Mouse (Mus musculus): ENCODE measurements around the gene Maml2. TPM values are rescaled to one million over a fixed set of nuclear protein-coding genes. Genes with fewer than 3 reads are reported as not detected.

The Maml2 gene
- polyA plus RNA-seq, 1 experiment, result 0.02 TPM

DNA sequence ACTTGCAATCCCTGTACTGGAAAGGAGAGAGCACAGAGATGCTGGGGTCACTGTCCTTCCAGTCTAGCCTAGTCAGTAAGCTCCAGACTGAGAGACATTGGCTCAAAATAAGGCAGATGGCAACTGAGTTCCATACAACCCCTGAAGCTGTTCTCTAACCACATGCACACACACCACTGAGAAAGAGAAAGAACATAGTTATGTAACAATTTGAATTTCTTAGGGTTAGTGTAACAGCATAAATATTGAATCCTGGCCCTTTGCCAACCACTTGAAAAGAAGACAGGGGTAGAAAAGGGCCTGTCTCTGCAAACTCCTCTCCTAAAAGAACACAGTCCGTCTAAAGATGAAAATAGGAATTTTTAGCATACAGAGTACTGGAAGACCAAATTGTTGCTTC is 161.6 kb downstream of the Maml2 start:
- TF ChIP-seq TAL1 (IDR thresholded peaks at IDR 0.05; ENCODE audit: low read length) (no peak), GATA1 (IDR thresholded peaks at IDR 0.05; ENCODE audit: low read length) (no peak)
- no peaks in the 10 kb centered on the region for H3K9me3 ChIP-seq (ENCODE audit: control insufficient read depth, low read length)
- H3K27me3 ChIP-seq (ENCODE audit: control insufficient read depth), result no peaks in the 10 kb centered on the region
- no peaks in the 10 kb centered on the region for H3K4me1 ChIP-seq (ENCODE audit: control insufficient read depth)
- H3K4me3 ChIP-seq (replicated peaks), result no peak overlapping the region
- H3K36me3 ChIP-seq (ENCODE audit: control insufficient read depth), result no peaks in the 10 kb centered on the region

DNA sequence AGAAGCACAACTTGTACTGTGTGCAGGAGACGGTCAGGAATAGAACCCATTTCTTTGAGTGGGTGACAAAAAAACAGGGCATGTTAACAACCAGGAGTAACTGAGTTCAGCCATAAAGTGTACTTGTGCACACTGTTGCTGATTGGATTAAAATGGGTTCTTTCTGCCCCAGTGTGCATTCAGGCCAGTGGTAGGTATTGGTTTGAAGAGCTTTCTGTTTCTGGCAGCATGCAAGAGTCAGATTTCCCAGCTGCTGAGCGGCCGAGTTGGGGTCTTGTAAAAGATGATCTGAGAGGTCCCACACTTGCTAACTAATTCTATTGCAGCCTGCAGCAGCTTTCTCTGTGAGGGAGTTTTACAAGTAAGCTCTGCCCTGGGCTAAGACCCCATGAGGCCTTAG is 162.3 kb downstream of the Maml2 start:
- Histone ChIP-seq H3K4me3 (replicated peaks) (no peak overlapping the region), H3K9me3 (ENCODE audit: control insufficient read depth, low read length) (no peaks in the 10 kb centered on the region), H3K27me3 (ENCODE audit: control insufficient read depth) (no peaks in the 10 kb centered on the region), H3K4me1 (ENCODE audit: control insufficient read depth) (no peaks in the 10 kb centered on the region), H3K36me3 (ENCODE audit: control insufficient read depth) (no peaks in the 10 kb centered on the region)
- TF ChIP-seq TAL1 (IDR thresholded peaks at IDR 0.05; ENCODE audit: low read length), result no peak

DNA sequence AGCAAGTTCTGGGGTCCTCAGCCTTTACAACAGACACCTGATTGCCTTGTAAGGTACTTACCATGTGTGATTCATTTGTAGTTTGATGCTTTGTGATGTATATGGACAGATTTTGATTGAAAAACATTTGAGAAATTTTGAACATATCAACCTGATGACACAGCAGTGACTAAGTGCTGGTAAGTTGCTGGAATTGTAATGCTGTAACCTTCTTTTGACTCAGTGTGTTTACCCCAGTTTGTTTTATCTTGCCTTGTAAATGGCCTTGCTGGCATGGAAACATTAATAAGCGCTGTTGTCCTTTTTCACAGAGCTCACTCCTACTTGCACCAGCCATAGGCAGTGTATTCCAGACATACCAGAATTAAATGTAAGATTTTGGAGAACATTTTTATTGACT is 163.2 kb downstream of the Maml2 start:
- H3K4me1 ChIP-seq (ENCODE audit: control insufficient read depth), result no peaks in the 10 kb centered on the region
- no peaks in the 10 kb centered on the region for H3K36me3 ChIP-seq (ENCODE audit: control insufficient read depth)
- no peaks in the 10 kb centered on the region for H3K9me3 ChIP-seq (ENCODE audit: control insufficient read depth, low read length)
- H3K27me3 ChIP-seq (ENCODE audit: control insufficient read depth), result no peaks in the 10 kb centered on the region
- no peak overlapping the region for H3K4me3 ChIP-seq (replicated peaks)
- no peak for TF ChIP-seq TAL1 (IDR thresholded peaks at IDR 0.05; ENCODE audit: low read length)

DNA sequence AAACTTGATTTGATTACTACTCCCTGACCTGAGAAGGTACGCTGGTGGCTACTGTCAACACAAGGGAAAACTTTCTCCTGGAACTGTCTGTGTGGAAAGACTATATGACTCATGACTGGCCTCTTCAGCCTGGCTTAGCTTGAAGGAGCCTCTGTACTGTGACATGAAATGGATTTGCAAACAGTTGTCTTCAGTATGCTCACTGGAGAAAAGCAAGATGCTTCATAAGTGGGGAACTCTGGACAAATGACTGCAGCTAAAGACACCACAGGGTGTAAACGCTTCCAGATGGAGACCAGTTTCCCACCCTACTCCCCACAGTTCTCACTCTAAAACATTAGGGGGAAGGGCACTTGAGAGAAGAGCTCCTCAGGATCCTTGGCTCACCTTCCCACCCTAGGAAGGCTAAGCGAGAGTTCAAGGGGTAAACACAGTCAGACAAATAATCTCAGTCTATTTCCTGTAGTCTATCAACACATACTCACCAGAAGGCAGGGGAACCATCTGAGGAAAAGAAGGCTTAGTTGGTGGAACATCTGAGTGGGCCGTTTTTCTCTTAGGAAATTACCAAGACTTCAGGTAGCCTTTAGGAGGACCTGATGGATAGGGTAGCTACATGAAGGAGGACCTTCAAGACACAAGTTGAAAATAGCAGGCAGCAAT is 167.7 kb downstream of the Maml2 start:
- H3K36me3 ChIP-seq (ENCODE audit: control insufficient read depth), result no peaks in the 10 kb centered on the region
- no peaks in the 10 kb centered on the region for H3K4me1 ChIP-seq (ENCODE audit: control insufficient read depth)
- no peaks in the 10 kb centered on the region for H3K27me3 ChIP-seq (ENCODE audit: control insufficient read depth)
- TF ChIP-seq TAL1 (IDR thresholded peaks at IDR 0.05; ENCODE audit: low read length), result no peak
- no peak for TF ChIP-seq GATA1 (IDR thresholded peaks at IDR 0.05; ENCODE audit: low read length)
- no peak overlapping the region for H3K4me3 ChIP-seq (replicated peaks)
- no peaks in the 10 kb centered on the region for H3K9me3 ChIP-seq (ENCODE audit: control insufficient read depth, low read length)

DNA sequence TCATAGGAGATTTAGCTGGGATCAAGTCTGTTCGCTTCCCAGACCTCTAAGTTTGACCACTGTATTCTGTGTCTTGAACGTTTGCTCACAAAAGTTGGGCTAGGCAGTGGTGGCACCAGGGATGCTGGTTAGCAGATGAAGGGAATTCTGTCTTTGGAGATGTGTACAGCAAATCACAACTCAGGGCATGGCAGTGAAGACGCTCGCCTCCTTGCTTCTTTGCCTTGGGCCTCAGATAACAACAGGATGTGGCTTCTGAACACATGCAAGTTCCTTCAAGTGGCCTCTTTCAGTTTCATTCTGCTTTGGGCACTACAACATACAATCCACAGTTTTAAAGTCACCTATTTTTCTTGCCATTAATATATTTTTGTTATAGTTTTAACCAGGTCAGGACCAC is 168.6 kb downstream of the Maml2 start:
- no peaks in the 10 kb centered on the region for H3K36me3 ChIP-seq (ENCODE audit: control insufficient read depth)
- no peaks in the 10 kb centered on the region for H3K27me3 ChIP-seq (ENCODE audit: control insufficient read depth)
- H3K4me1 ChIP-seq (ENCODE audit: control insufficient read depth), result no peaks in the 10 kb centered on the region
- H3K4me3 ChIP-seq (replicated peaks), result no peak overlapping the region
- H3K9me3 ChIP-seq (ENCODE audit: control insufficient read depth, low read length), result no peaks in the 10 kb centered on the region
- TF ChIP-seq GATA1 (IDR thresholded peaks at IDR 0.05; ENCODE audit: low read length), result no peak
- no peak for TF ChIP-seq TAL1 (IDR thresholded peaks at IDR 0.05; ENCODE audit: low read length)

DNA sequence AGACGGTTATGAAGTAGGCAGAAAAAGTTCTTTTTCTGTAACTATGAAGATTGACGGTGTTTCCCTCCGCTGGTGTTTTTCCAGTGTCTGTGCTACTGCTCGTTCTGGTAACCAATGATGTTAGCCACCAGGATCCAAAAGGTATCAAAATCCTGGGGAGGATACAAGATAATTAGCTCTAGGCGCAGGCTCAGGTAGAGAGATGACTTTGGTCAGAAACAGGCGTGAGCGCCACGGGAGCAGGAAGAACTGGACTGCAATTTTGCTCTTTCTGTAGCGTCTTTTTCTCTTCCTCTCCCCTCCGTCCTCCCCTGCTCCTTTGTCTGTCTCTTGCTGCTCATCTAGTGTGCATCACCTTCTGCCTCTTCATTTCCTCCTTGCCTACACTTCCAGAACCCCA is 169.1 kb downstream of the Maml2 start:
- H3K27me3 ChIP-seq (ENCODE audit: control insufficient read depth), result no peaks in the 10 kb centered on the region
- no peaks in the 10 kb centered on the region for H3K4me1 ChIP-seq (ENCODE audit: control insufficient read depth)
- H3K4me3 ChIP-seq (replicated peaks), result no peak overlapping the region
- TF ChIP-seq TAL1 (IDR thresholded peaks at IDR 0.05; ENCODE audit: low read length) (no peak), GATA1 (IDR thresholded peaks at IDR 0.05; ENCODE audit: low read length) (no peak)
- H3K36me3 ChIP-seq (ENCODE audit: control insufficient read depth), result no peaks in the 10 kb centered on the region
- no peaks in the 10 kb centered on the region for H3K9me3 ChIP-seq (ENCODE audit: control insufficient read depth, low read length)

DNA sequence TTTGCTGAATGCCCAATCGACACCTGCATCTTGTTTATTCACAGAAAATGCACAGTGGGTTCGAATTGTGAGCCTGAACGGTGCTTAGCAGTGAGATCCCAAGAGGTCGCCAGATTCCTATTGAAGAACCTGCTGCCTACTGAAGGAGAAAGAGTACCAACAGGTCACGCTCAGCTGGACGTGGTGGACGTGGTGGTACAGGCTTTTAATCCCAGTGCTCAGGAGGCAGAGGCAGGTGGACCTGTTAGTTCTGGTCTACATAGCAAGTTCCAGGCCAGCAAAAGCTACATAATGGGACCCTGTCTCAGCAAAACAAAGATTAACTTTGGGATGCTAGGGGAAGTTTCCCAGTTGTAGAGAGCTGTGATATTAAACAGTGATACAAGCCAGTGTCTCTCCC is 170.0 kb downstream of the Maml2 start:
- Histone ChIP-seq H3K9me3 (ENCODE audit: control insufficient read depth, low read length) (no peaks in the 10 kb centered on the region), H3K4me3 (replicated peaks) (no peak overlapping the region), H3K36me3 (ENCODE audit: control insufficient read depth) (no peaks in the 10 kb centered on the region), H3K4me1 (ENCODE audit: control insufficient read depth) (no peaks in the 10 kb centered on the region), H3K27me3 (ENCODE audit: control insufficient read depth) (no peaks in the 10 kb centered on the region)
- TF ChIP-seq GATA1 (IDR thresholded peaks at IDR 0.05; ENCODE audit: low read length) (no peak), TAL1 (IDR thresholded peaks at IDR 0.05; ENCODE audit: low read length) (no peak)

DNA sequence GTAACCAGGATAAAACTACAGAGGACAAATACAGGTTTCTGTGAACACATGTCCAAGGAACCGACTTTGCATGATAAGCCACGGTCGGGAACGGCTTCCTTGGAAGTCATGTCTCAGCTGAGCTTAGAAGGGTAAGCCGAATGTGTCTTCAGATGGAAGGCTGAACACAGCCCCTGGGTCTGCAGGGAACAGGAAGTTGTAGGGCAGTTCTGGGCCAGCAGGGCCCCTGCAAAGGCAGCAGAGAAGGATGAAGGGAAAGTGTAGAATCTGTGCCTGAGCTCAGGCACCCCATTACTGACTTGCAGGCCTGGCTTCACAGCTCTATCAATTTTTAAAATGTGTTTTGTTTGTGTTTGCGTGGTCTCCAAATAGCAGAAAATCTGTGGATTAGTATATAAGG is 171.0 kb downstream of the Maml2 start:
- no peak for TF ChIP-seq GATA1 (IDR thresholded peaks at IDR 0.05; ENCODE audit: low read length)
- no peak for TF ChIP-seq TAL1 (IDR thresholded peaks at IDR 0.05; ENCODE audit: low read length)
- H3K9me3 ChIP-seq (ENCODE audit: control insufficient read depth, low read length), result no peaks in the 10 kb centered on the region
- H3K4me3 ChIP-seq (replicated peaks), result no peak overlapping the region
- H3K4me1 ChIP-seq (ENCODE audit: control insufficient read depth), result no peaks in the 10 kb centered on the region
- no peaks in the 10 kb centered on the region for H3K27me3 ChIP-seq (ENCODE audit: control insufficient read depth)
- no peaks in the 10 kb centered on the region for H3K36me3 ChIP-seq (ENCODE audit: control insufficient read depth)

DNA sequence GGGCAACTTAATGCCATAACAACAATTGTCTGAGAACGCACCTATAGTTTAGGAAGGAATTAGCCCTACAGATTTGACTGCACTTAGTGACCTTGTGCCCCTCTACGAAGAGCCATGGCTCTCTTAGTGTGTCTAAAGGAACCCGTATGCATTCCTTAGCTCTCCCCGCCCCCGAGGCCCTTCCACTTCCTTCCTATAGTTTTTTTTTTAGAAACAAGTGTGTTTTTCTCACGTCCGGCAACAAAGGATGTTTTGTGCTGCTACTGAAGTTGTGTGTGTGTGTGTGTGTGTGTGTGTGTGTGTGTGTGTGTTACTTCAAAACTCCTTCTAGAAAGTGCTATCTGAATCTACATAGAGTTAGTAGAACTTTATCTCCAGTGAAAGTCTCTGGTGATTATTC is 172.3 kb downstream of the Maml2 start:
- Histone ChIP-seq H3K27me3 (ENCODE audit: control insufficient read depth) (no peaks in the 10 kb centered on the region), H3K9me3 (ENCODE audit: control insufficient read depth, low read length) (no peaks in the 10 kb centered on the region), H3K4me3 (replicated peaks) (no peak overlapping the region), H3K4me1 (ENCODE audit: control insufficient read depth) (no peaks in the 10 kb centered on the region), H3K36me3 (ENCODE audit: control insufficient read depth) (no peaks in the 10 kb centered on the region)
- TF ChIP-seq GATA1 (IDR thresholded peaks at IDR 0.05; ENCODE audit: low read length) (no peak), TAL1 (IDR thresholded peaks at IDR 0.05; ENCODE audit: low read length) (no peak)

DNA sequence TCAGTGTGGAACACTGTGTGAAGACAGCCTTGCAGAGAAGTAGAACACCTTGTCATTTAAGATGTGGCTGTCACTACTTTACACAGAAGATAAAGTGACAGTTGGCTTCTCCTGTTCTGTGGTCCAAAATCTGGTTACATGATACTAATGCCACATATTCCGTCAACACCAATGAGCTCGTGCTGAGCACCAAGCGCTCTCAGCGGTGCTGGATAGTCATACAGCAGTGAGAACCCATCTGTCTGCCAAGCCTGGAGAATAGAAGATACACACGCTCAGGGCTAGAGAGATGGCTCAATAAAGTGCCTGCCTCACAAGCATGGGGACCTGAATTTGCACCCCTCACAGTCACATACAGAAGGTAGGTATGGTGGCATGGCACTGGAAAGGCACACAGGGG is 177.2 kb downstream of the Maml2 start:
- H3K36me3 ChIP-seq (ENCODE audit: control insufficient read depth), result no peaks in the 10 kb centered on the region
- H3K27me3 ChIP-seq (ENCODE audit: control insufficient read depth), result no peaks in the 10 kb centered on the region
- no peaks in the 10 kb centered on the region for H3K9me3 ChIP-seq (ENCODE audit: control insufficient read depth, low read length)
- TF ChIP-seq GATA1 (IDR thresholded peaks at IDR 0.05; ENCODE audit: low read length) (no peak), TAL1 (IDR thresholded peaks at IDR 0.05; ENCODE audit: low read length) (no peak)
- no peaks in the 10 kb centered on the region for H3K4me1 ChIP-seq (ENCODE audit: control insufficient read depth)
- no peak overlapping the region for H3K4me3 ChIP-seq (replicated peaks)
